Mouse (Mus musculus): Measurements from ENCODE around the gene Hap1.
"Not testable (repeated sequence)": the region's sequence is repeated elsewhere in the genome, so short reads cannot be mapped to it uniquely, and the experiment has no call there.

Hap1 gene

DNA sequence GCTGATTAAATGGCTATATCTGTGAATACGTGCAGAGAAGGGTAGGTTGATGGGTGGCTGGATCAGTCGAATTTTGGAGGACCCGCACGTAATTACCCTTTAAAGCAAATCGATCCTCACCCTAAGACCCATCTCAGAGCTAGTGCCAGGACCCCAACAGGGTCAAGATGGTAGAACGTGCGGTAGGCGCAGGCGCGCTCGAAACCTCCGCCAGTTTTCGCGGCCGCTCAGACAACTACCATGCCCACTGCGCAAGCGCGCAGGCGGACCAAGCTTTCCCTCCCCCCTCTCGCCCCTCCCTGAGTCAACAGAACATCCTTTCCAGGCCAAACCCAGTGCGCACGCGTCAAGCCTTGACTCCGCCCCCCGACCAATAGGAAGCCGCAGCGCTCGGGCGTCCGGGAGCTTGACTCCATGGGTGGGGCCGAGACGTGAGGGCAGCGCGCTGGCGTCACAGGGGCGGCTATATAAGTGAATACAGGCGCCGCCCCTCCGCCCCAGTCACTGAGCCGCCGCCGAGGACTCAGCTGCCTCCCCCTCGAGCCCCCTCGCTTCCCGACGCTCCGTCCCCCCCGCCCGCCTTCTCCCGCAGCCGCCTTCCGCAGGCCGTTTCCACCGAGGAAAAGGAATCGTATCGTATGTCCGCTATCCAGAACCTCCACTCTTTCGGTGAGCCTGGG is 36.3 kb downstream of the Hap1 start, which contains the start of gene Eif1:
Gene Eif1 (plus strand): TSS at position 394 of the 680 bp plus-strand sequence.
- intact Hi-C loops (cut with DNase I), result no loop called here

DNA sequence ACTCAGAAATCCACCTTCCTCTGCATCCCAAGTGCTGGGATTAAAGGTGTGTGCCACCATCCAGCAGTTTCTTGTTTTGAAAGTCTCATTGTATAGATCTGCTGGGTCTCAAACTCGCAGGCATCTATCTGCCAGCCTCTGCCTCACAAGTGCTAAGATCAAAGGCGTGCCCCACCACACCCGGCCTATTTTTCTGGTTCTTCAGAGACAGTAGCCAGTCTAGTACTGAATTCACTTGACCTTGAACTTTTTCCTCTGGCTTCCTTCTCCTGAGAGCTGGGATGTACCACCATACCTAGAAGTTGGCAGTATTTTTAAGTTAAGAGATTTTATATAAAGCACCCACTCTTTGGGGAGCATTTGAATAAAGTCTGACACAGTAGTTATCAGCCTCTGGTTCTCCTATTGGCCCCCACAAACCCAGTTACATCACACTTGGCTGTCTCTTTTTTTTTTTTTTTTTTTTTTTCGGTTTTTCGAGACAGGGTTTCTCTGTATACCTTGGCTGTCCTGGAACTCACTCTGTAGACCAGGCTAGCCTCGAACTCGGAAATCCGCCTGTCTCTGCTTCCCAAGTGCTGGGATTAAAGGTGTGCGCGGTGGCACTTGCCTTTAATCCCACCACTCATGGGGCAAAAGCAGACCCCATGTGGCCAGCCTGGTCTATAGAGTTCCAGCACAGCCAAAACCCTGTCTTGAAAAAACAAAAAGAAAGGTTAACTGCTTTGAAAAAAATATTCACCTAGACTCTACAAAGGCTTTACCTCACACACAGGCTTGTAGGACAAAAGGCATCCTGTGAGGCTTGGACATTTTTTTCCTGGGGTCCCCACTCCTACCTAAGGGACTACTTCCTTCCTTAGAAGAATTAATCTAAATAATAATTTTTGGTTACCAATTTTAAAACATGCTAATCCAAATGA is 37.1 kb downstream of the Hap1 start:
- intact Hi-C loops (cut with DNase I), result no loop called here

GRCm38 (mm10) chr11:100317826-100318380 is 38.0 kb downstream of the Hap1 start:
- intact Hi-C loops (cut with DNase I), result no loop called here

GRCm38 (mm10) chr11:100315439-100315838 is 40.5 kb downstream of the Hap1 start:
- intact Hi-C loops (cut with DNase I), result no loop called here

GRCm38 (mm10) chr11:100313424-100313823 is 42.5 kb downstream of the Hap1 start:
- intact Hi-C loops (cut with DNase I), result no loop called here

DNA sequence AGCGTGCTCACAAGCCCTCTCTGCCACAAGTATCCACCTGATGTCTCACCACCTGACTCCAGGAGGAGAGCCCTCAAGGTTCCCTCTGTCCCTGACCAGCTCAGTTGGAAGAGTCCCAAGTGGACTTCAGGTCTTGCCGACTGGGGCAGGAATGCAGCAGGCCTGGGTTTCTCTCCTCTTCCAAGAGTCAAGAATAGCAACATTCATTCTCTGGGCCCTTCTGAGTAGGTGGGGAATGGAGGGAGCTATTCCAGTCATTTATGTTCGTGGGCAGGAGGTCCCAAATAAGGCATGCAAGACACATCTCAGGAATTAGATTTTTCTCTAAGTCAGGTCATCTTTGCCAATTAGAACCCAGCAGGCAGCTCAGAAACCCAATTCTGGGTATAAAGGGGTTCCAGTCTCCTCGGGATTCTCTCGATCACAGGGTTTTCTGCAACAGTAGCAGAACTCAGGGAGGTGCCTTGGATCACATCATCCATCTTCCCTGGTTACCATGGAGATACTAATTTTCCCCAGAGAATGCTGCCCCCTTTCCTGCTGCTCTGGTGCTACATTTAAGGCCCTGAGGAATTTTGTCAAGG is 43.7 kb downstream of the Hap1 start:
- intact Hi-C loops (cut with DNase I), result no loop called here

DNA sequence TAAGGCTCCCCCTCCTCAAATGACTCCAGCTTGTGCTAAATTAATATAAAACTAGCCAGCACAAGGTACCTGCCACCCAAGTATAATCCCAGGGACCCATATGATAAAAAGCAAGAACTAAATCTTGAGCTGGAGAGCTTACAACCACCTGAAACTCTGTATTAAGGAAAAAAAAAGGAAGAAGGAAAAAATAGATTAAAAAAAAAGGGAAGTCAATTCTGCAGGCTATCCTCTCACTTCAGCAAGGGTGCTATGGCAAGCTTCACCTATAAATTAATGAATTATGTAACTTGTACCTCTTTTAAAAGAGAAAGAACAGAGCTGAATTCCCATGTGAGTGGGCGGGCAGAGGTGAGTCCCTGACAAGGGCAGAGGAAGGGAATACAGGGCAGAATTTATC is 44.3 kb downstream of the Hap1 start:
- intact Hi-C loops (cut with DNase I), result no loop called here

DNA sequence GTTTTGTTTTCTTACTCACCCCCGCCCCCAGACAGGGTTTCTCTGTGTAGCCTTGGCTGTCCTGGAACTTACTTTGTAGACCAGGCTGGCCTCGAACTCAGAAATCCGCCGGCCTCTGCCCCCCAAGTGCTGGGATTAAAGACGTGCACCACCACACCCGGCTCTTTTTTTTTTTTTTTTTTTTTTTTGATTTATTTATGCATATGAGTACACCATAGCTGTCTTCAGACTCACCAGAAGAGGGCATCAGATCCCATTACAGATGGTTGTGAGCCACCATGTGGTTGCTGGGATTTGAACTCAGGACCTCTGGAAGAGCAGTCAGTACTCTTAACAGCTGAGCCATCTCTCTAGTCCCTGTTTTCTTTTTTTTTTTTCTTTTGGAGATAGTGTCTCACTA is 47.3 kb downstream of the Hap1 start:
- intact Hi-C loops (cut with DNase I), result not testable (repeated sequence)

DNA sequence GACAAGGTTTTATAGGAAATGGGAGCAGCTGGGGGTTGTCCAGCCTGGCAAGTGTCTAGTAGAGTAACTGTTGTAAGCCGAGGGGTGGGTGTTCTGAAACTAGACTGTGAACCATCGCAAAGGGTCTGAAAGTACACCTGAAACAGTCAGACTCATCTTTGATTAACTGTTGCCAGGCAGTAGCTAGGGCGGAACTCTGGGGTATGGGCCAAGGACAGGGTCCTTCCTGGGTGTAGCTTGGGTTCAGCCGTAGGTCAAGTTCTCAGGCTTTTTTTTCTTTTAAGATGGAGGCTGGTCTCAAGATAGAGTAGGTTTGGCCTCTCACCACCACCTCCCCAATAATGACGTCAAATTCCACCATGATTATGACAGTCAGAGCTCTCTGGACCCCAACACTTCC is 48.0 kb downstream of the Hap1 start:
- intact Hi-C loops (cut with DNase I), result no loop called here

GRCm38 (mm10) chr11:100301292-100301691 is 54.6 kb downstream of the Hap1 start:
- intact Hi-C loops (cut with DNase I), result no loop called here

GRCm38 (mm10) chr11:100300293-100300692 is 55.6 kb downstream of the Hap1 start:
- intact Hi-C loops (cut with DNase I), result no loop called here

DNA sequence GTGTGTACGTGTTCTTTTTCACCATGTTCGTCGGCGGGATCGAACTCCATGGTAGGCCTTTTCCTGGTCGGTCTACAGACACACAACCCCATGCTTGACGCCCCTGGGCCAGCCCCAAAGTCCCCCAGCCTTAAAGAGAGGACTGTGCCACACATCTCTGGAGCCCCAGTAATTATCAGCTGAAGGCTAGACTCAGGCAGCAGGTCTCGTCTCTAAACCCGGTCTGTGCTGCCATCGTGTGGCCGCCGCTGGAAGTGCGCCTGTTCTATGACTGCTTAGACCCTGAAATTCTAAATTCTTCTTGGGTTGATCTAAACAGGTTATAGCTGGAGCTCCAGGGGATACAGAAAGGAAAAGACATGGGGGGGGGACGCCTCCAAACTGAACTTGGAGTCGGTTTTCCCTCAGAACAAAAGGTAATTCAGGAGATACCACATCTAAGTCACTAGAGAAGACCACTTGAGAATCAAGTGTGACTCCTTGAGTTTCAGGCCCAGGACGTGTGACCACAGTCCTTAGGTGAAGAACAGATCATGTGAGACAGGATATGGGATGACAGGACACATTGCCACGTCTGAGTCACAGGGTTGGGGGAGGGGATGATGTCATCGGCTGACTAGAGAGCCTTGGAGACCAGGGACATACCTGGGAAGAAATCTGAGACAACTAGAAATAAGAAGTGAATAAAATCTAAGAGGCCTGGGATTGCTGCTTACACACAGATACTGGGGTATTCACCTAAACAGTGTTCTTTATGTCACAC is 57.5 kb downstream of the Hap1 start:
- intact Hi-C loops (cut with DNase I), result loop anchor here (5.0 kb wide), 3 partner anchors 131 to 921 kb away; no protein-coding TSS in a partner anchor

DNA sequence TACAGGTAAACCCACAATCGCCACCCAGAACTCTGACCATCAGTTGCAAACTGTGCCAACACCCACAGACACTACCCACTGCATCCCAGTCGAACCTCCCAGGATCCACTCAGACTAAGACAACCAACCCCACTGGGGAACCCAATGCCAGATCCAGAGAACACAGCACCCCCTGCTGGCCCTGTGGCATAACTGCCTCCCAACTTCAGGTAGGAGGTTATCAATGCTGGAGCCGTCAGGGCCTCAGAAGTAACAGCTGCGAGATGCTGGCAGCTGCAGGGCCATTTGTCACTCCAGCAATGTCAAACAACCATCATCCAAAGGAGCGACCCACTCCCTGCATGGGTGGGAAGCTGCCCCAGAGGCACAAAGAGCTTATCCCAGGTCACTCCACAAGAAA is 58.1 kb downstream of the Hap1 start:
- intact Hi-C loops (cut with DNase I), result loop anchor here (5.0 kb wide), 3 partner anchors 130 to 920 kb away; no protein-coding TSS in a partner anchor
